Mouse (Mus musculus): Measurements from ENCODE around the gene Ctsa. TPM values are rescaled to one million over a fixed set of nuclear protein-coding genes. Genes with fewer than 3 reads are reported as not detected.

Gene Ctsa
- polyA plus RNA-seq, 1 experiment from 2014 or later, result 206 TPM

- 59% methylated on average over 1 of the region's 1 CpGs for WGBS
These were observed 28.8 kb upstream of the Ctsa start for GRCm38 (mm10) chr2:164803921-164804313.

GRCm38 (mm10) chr2:164804533-164805331, 27.9 kb upstream of the Ctsa start, which contains the start of the genes Acot8 and Zswim3:
Gene Acot8, minus strand, starts transcription at chr2:164804882.
Gene Zswim3, plus strand, starts transcription at chr2:164805098.
- H3K36me3 ChIP-seq (ENCODE audit: insufficient read depth, low read length), result peaks cover 11% of the 10 kb centered on the region
- ATAC-seq (ENCODE audit: low FRiP score, low TSS enrichment), result peak; percentile 98
- H3K4me1 ChIP-seq (ENCODE audit: insufficient read depth, low read length), result peaks cover 24% of the 10 kb centered on the region
- peak within 1 kb of the TSS; percentile 84 for H3K27ac ChIP-seq (ENCODE audit: low read length)
- no peaks in the 10 kb centered on the region for H3K27me3 ChIP-seq (ENCODE audit: insufficient read depth, low read length)
- peak within 1 kb of the TSS; percentile 63 for H3K4me3 ChIP-seq (ENCODE audit: low read length)
- peak within 1 kb of the TSS; percentile 86 for H3K4me2 ChIP-seq (replicated peaks; ENCODE audit: low read depth, low read length)
- WGBS, result under 1% methylated on average over 47 of the region's 47 CpGs
- H3K9ac ChIP-seq (replicated peaks; ENCODE audit: low read length), result peak within 1 kb of the TSS; percentile 84
- no peaks in the 10 kb centered on the region for H3K9me3 ChIP-seq (ENCODE audit: low read length)

More at GRCm38 (mm10) chr2:164803921-164804313, 28.8 kb upstream of the Ctsa start:
- H3K4me2 ChIP-seq (replicated peaks; ENCODE audit: low read depth, low read length), result peak overlapping the region; percentile 65
- ATAC-seq (ENCODE audit: low FRiP score, low TSS enrichment), result no peak
- H3K27ac ChIP-seq (ENCODE audit: low read length), result no peak overlapping the region; the same call in 1 of the 2 replicates
- H3K9me3 ChIP-seq (ENCODE audit: low read length), result no peaks in the 10 kb centered on the region
- H3K4me3 ChIP-seq (ENCODE audit: low read length), result peak overlapping the region; percentile 63
- H3K4me1 ChIP-seq (ENCODE audit: insufficient read depth, low read length), result peaks cover 24% of the 10 kb centered on the region
- no peaks in the 10 kb centered on the region for H3K27me3 ChIP-seq (ENCODE audit: insufficient read depth, low read length)
- peaks cover 19% of the 10 kb centered on the region for H3K36me3 ChIP-seq (ENCODE audit: insufficient read depth, low read length)
- peak overlapping the region; percentile 84 for H3K9ac ChIP-seq (replicated peaks; ENCODE audit: low read length)

GRCm38 (mm10) chr2:164805332-164805718, 27.3 kb upstream of the Ctsa start:
- peak overlapping the region; percentile 74 for H3K9ac ChIP-seq (replicated peaks; ENCODE audit: low read length)
- peak overlapping the region; percentile 63 for H3K4me3 ChIP-seq (ENCODE audit: low read length)
- H3K36me3 ChIP-seq (ENCODE audit: insufficient read depth, low read length), result peaks cover 9% of the 10 kb centered on the region
- H3K9me3 ChIP-seq (ENCODE audit: low read length), result no peaks in the 10 kb centered on the region
- peak overlapping the region; percentile 86 for H3K4me2 ChIP-seq (replicated peaks; ENCODE audit: low read depth, low read length)
- ATAC-seq (ENCODE audit: low FRiP score, low TSS enrichment), result peak; percentile 55
- no peaks in the 10 kb centered on the region for H3K27me3 ChIP-seq (ENCODE audit: insufficient read depth, low read length)
- peaks cover 24% of the 10 kb centered on the region for H3K4me1 ChIP-seq (ENCODE audit: insufficient read depth, low read length)
- peak overlapping the region; percentile 84 for H3K27ac ChIP-seq (ENCODE audit: low read length)
- 1% methylated on average over 21 of the region's 21 CpGs for WGBS

GRCm38 (mm10) chr2:164806614-164807013, 26.1 kb upstream of the Ctsa start:
- 76% methylated on average over 7 of the region's 7 CpGs for WGBS
- H3K27ac ChIP-seq (ENCODE audit: low read length), result no peak overlapping the region
- no peak overlapping the region for H3K9ac ChIP-seq (replicated peaks; ENCODE audit: low read length)
- H3K36me3 ChIP-seq (ENCODE audit: insufficient read depth, low read length), result 0 out of 2 replicates have a peak, but pooled peaks cover 3% of the 10 kb centered on the region
- no peaks in the 10 kb centered on the region for H3K27me3 ChIP-seq (ENCODE audit: insufficient read depth, low read length)
- H3K4me1 ChIP-seq (ENCODE audit: insufficient read depth, low read length), result peaks cover 24% of the 10 kb centered on the region
- H3K9me3 ChIP-seq (ENCODE audit: low read length), result no peaks in the 10 kb centered on the region
- H3K4me3 ChIP-seq (ENCODE audit: low read length), result no peak overlapping the region
- ATAC-seq (ENCODE audit: low FRiP score, low TSS enrichment), result no peak
- H3K4me2 ChIP-seq (replicated peaks; ENCODE audit: low read depth, low read length), result no peak overlapping the region

GRCm38 (mm10) chr2:164813557-164813956, 19.1 kb upstream of the Ctsa start:
- no peak for ATAC-seq (ENCODE audit: low FRiP score, low TSS enrichment)
- no peak overlapping the region for H3K4me2 ChIP-seq (replicated peaks; ENCODE audit: low read depth, low read length)
- 53% methylated on average over 2 of the region's 2 CpGs for WGBS
- H3K27me3 ChIP-seq (ENCODE audit: insufficient read depth, low read length), result no peaks in the 10 kb centered on the region
- H3K9ac ChIP-seq (replicated peaks; ENCODE audit: low read length), result no peak overlapping the region
- no peaks in the 10 kb centered on the region for H3K9me3 ChIP-seq (ENCODE audit: low read length)
- no peak overlapping the region for H3K27ac ChIP-seq (ENCODE audit: low read length)
- H3K36me3 ChIP-seq (ENCODE audit: insufficient read depth, low read length), result no peaks in the 10 kb centered on the region
- peaks cover 9% of the 10 kb centered on the region; the same call in 1 of the 2 replicates for H3K4me1 ChIP-seq (ENCODE audit: insufficient read depth, low read length)
- no peak overlapping the region for H3K4me3 ChIP-seq (ENCODE audit: low read length)

DNA sequence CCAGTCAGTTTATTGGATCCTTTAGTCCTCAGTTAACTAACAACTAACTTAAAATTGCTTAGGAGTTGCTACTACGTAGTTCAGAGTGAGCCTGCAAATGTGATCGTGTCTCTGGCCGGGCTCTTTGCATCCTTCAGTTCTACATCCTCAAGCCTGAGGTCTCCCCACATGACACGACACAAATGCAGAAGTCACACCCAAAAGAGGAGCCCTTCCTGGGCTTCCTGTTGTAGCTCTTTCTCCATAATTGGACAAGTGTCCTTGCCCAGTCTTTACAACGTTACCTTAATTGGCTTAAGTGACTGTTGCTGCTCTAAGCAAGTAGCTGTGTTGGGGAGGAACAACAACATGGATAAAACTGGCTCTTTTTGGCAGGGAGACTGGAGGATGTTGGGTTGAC, 17.3 kb upstream of the Ctsa start:
- WGBS, result 90% methylated on average over 5 of the region's 5 CpGs
- no peak for ATAC-seq (ENCODE audit: low FRiP score, low TSS enrichment)
- H3K27me3 ChIP-seq (ENCODE audit: insufficient read depth, low read length), result no peaks in the 10 kb centered on the region

DNA sequence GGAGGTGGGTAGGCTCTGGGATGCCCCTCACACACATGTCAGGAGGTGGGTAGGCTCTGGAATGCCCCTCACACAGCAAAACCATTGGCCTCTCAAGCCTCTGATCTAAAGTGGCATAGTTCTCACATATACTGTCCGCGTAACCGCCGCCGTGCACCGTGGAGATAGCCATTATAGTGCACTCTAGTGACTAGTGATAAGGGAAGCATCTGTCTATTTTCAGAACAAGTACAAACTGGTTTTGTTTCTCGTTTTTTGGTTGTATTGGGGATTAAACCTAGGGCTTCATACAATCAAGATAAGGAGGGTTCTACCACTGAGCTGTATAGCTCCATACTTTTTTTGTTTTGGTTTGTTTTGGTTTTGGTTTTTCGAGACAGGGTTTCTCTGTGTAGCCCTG, 16.9 kb upstream of the Ctsa start:
- WGBS, result 94% methylated on average over 8 of the region's 8 CpGs
- no peak for ATAC-seq (ENCODE audit: low FRiP score, low TSS enrichment)

More for the DNA sequence above, 17.3 kb upstream of the Ctsa start:
- no peak overlapping the region for H3K27ac ChIP-seq (ENCODE audit: low read length)
- H3K9me3 ChIP-seq (ENCODE audit: low read length), result no peaks in the 10 kb centered on the region
- H3K4me1 ChIP-seq (ENCODE audit: insufficient read depth, low read length), result peaks cover 9% of the 10 kb centered on the region; the same call in 1 of the 2 replicates
- H3K4me2 ChIP-seq (replicated peaks; ENCODE audit: low read depth, low read length), result no peak overlapping the region
- no peak overlapping the region for H3K9ac ChIP-seq (replicated peaks; ENCODE audit: low read length)
- H3K4me3 ChIP-seq (ENCODE audit: low read length), result no peak overlapping the region
- H3K36me3 ChIP-seq (ENCODE audit: insufficient read depth, low read length), result no peaks in the 10 kb centered on the region

DNA sequence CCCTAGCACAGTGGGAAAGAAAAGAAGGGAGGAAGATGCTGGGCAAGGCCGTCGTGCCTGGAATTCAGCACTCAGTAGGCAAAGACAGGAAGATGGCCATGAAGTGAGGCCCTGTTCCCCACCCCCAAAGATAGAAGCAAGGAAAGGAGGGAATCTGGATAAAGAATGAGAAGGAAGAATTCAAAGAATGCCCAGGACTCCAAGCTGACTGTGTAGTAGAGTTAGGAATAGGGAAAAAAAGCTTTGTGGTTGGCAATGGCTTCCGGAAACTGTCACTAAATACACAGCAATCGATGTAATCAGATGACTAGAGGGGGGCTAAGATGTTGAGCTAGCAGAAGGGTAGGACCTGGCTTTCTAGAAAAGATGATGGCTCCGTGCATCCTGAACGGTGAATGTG, 15.5 kb upstream of the Ctsa start:
- no peak for ATAC-seq (ENCODE audit: low FRiP score, low TSS enrichment)

More for the DNA sequence above, 16.9 kb upstream of the Ctsa start:
- Histone ChIP-seq H3K4me2 (replicated peaks; ENCODE audit: low read depth, low read length) (no peak overlapping the region), H3K27me3 (ENCODE audit: insufficient read depth, low read length) (no peaks in the 10 kb centered on the region), H3K9ac (replicated peaks; ENCODE audit: low read length) (no peak overlapping the region), H3K4me3 (ENCODE audit: low read length) (no peak overlapping the region), H3K9me3 (ENCODE audit: low read length) (no peaks in the 10 kb centered on the region), H3K4me1 (ENCODE audit: insufficient read depth, low read length) (peaks cover 9% of the 10 kb centered on the region; the same call in 1 of the 2 replicates), H3K36me3 (ENCODE audit: insufficient read depth, low read length) (no peaks in the 10 kb centered on the region; the same call in 1 of the 2 replicates), H3K27ac (ENCODE audit: low read length) (no peak overlapping the region)

DNA sequence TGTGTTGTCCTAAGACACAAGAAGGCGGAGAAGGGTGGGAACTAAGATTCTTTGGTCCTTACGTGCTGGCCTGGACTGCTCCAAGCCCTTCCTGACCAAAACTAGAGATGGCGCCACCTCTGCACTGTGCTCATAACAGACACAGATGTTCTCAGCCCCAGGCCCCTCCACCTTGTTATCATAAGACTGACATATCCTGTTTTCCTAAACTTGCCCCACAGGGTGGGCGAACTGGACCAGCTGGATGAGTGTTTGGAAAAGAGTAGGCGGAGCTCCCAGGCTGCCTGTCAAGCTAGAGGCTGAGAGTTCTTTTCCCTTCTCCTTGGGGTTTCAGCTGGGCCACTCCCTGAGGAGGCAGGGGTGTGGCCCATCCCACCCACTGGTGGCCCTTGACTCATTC, 15.0 kb upstream of the Ctsa start:
- no peak overlapping the region for H3K9ac ChIP-seq (replicated peaks; ENCODE audit: low read length)
- no peak overlapping the region for H3K4me2 ChIP-seq (replicated peaks; ENCODE audit: low read depth, low read length)
- H3K36me3 ChIP-seq (ENCODE audit: insufficient read depth, low read length), result no peaks in the 10 kb centered on the region; the same call in 1 of the 2 replicates
- WGBS, result 61% methylated on average over 5 of the region's 5 CpGs
- peaks cover 15% of the 10 kb centered on the region for H3K4me1 ChIP-seq (ENCODE audit: insufficient read depth, low read length)
- H3K4me3 ChIP-seq (ENCODE audit: low read length), result no peak overlapping the region
- H3K27me3 ChIP-seq (ENCODE audit: insufficient read depth, low read length), result no peaks in the 10 kb centered on the region
- H3K27ac ChIP-seq (ENCODE audit: low read length), result no peak overlapping the region
- H3K9me3 ChIP-seq (ENCODE audit: low read length), result no peaks in the 10 kb centered on the region
- ATAC-seq (ENCODE audit: low FRiP score, low TSS enrichment), result no peak

More for the DNA sequence above, 15.5 kb upstream of the Ctsa start:
- Histone ChIP-seq H3K27me3 (ENCODE audit: insufficient read depth, low read length) (no peaks in the 10 kb centered on the region), H3K4me2 (replicated peaks; ENCODE audit: low read depth, low read length) (no peak overlapping the region), H3K4me3 (ENCODE audit: low read length) (no peak overlapping the region), H3K9me3 (ENCODE audit: low read length) (no peaks in the 10 kb centered on the region), H3K9ac (replicated peaks; ENCODE audit: low read length) (no peak overlapping the region), H3K27ac (ENCODE audit: low read length) (no peak overlapping the region), H3K36me3 (ENCODE audit: insufficient read depth, low read length) (no peaks in the 10 kb centered on the region; the same call in 1 of the 2 replicates), H3K4me1 (ENCODE audit: insufficient read depth, low read length) (peaks cover 11% of the 10 kb centered on the region)
- 87% methylated on average over 6 of the region's 6 CpGs for WGBS

- no peak overlapping the region for H3K9ac ChIP-seq (replicated peaks; ENCODE audit: low read length)
- no peaks in the 10 kb centered on the region for H3K9me3 ChIP-seq (ENCODE audit: low read length)
- WGBS, result 91% methylated on average over 6 of the region's 6 CpGs
- no peak for ATAC-seq (ENCODE audit: low FRiP score, low TSS enrichment)
- H3K4me2 ChIP-seq (replicated peaks; ENCODE audit: low read depth, low read length), result no peak overlapping the region
- peaks cover 23% of the 10 kb centered on the region for H3K4me1 ChIP-seq (ENCODE audit: insufficient read depth, low read length)
- H3K36me3 ChIP-seq (ENCODE audit: insufficient read depth, low read length), result peaks cover 14% of the 10 kb centered on the region
- no peaks in the 10 kb centered on the region for H3K27me3 ChIP-seq (ENCODE audit: insufficient read depth, low read length)
- no peak overlapping the region for H3K27ac ChIP-seq (ENCODE audit: low read length)
- no peak overlapping the region for H3K4me3 ChIP-seq (ENCODE audit: low read length)
These were observed 11.6 kb upstream of the Ctsa start for GRCm38 (mm10) chr2:164821060-164821459.

All from kidney, embryonic 16.5 days (tissue).